Mouse (Mus musculus) heart, postnatal 0 days (tissue): ENCODE measurements around the gene BC004004. TPM values are rescaled to one million over a fixed set of nuclear protein-coding genes. Genes with fewer than 3 reads are reported as not detected.

Experiments
- ATAC-seq: fragments of 200-750 bp; cut with Nextera tagmentation; 2 replicates; pipeline ENCODE4 v1.8.0; 2017; ENCODE audit warnings: low read depth, moderate number of reproducible peaks, moderate library complexity; ENCODE audit not compliant: insufficient read depth
- DNase-seq: peaks from one replicate; pipeline ENCODE4 v3.0.0-alpha.2; 2016; ENCODE audit warnings: low spot score
- H3K27ac ChIP-seq: fragments of 300-500 bp; sonication (generic); 2 replicates; pipeline ENCODE4 v1.5.1; 2014; ENCODE audit warnings: low read depth, mild to moderate bottlenecking
- H3K27me3 ChIP-seq: fragments of 300-500 bp; sonication (generic); 2 replicates; pipeline ENCODE4 v1.6.1; 2014; ENCODE audit warnings: low read length, mixed read lengths; ENCODE audit not compliant: control insufficient read depth, insufficient read depth
- H3K36me3 ChIP-seq: fragments of 300-500 bp; sonication (generic); replicated peaks from 2 replicates; pipeline ENCODE4 v1.6.1; 2014; ENCODE audit warnings: low read length, mixed read lengths; ENCODE audit not compliant: control insufficient read depth, insufficient read depth
- H3K4me1 ChIP-seq: fragments of 300-500 bp; sonication (generic); 2 replicates; pipeline ENCODE4 v1.6.1; 2014; ENCODE audit warnings: antibody characterized with exemption; ENCODE audit not compliant: control insufficient read depth, insufficient read depth
- H3K4me2 ChIP-seq: fragments of 300-500 bp; sonication (generic); 2 replicates; pipeline ENCODE4 v1.6.1; 2014; ENCODE audit warnings: low read depth, mild to moderate bottlenecking, low read length, moderate library complexity
- H3K4me3 ChIP-seq: fragments of 300-500 bp; sonication (generic); 2 replicates; pipeline ENCODE4 v1.5.1; 2014; ENCODE audit warnings: low read depth, low read length
- H3K9ac ChIP-seq: fragments of 300-500 bp; sonication (generic); replicated peaks from 2 replicates; pipeline ENCODE4 v1.6.1; 2014; ENCODE audit warnings: low read depth, low read length, mixed read lengths
- H3K9me3 ChIP-seq: fragments of 300-500 bp; sonication (generic); replicated peaks from 2 replicates; pipeline ENCODE4 v1.6.1; 2016; ENCODE audit warnings: low read length; ENCODE audit not compliant: control insufficient read depth
- CTCF ChIP-seq: IDR thresholded peaks from 2 replicates; pipeline ENCODE4 v1.5.1; 2016; ENCODE audit warnings: antibody characterized with exemption, control low read depth, low read depth
- EP300 ChIP-seq: IDR thresholded peaks from 2 replicates; pipeline ENCODE4 v1.6.1; 2016; ENCODE audit warnings: antibody characterized with exemption, low read depth
- WGBS: fragments of 180-500 bp; shearing (Covaris S2); extraction: QIAGEN DNeasy Blood & Tissue Kit; methylation state at CpG from one replicate; pipeline ENCODE4 v1.1.7; 2014; 5-methylcytosine and 5-hydroxymethylcytosine counted together
- polyA plus RNA-seq: library from polyadenylated mRNA; unstranded; fragments of >200 nt; fragmentation: Nextera tagmentation; extraction: Ambion mirVana; gene quantifications from 2 replicates; pipeline ENCODE4 v1.2.1, GENCODE M21; 2015
- total RNA-seq: library from RNA; depleted of rRNA; stranded (reverse); fragments of >200 nt; gene quantifications from 2 replicates; pipeline ENCODE4 v1.2.3, GENCODE M21; 2014; ENCODE audit warnings: low replicate concordance; rRNA removed

Gene BC004004
- total and polyA plus RNA-seq, 2 experiments from 2014 or later, result 140 to 234 TPM

DNA sequence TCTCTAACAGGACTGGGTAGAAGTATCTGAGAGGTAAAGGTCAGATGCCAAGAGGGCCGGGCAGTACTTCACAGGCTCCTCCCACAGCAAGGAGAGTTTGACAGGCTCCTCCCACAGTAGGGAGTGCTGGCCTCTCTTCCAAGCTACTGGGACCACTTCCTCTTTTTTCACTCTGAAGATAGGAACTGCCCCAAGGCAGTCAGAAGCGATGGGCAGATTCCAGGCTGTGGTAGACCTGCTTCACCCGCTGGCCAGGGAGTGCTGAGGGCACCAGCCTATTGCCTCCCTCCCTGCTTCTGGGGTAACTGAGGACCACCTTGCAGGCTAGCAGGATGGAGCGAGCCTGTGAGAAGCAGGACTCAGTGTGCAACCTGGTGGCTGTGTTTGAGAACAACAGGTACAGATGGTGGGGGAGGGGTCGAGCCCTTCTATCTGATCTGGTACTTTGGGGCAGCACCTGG is 92.2 kb downstream of the BC004004 start, which contains the start of gene Fgd2:
Gene Fgd2 (plus strand): TSS at position 154 of the 461 bp plus-strand sequence.
- 0 out of 2 replicates have a peak within 1 kb of the TSS, but pooled peaks have one; percentile 2 for H3K4me2 ChIP-seq

DNA sequence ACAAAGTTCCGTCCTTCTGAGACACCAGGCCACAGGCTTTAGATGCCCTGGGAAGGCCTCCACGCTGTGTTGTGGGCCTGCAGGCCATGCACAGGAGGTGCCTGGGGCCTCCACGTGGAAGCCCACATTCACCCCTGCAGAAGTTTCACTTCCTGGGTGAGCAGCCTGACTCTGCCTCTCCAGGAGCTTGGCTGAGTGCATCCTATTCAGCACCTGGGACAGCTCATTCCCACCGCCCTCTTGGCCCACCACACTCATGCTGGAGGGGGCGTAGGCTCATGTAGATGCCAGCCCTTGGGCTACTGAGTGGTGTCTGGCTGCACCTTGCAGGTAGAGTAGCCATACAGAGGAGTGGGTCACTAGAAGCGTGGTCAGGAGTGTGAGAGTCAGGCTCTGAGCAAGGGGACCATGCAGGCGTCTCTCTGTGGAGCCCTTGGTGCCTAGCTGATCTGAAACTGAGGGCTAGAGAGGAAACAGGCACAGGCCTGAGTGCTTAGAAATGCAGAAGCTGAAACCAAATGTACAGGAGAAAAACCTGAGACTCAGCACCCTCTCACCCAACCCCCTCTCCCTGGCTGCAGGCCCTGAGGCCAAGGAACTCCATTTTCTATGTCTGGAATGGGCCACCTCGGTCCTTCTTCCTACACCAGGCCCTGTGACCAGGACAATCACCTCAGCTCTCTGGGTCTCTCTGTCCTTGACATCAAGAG is 93.5 kb downstream of the BC004004 start:
- Histone ChIP-seq H3K4me2 (no peak overlapping the region), H3K4me1 (peaks cover 2% of the 10 kb centered on the region; the same call in 1 of the 2 replicates), H3K9ac (no peak overlapping the region), H3K36me3 (no peaks in the 10 kb centered on the region), H3K4me3 (no peak overlapping the region), H3K27me3 (no peaks in the 10 kb centered on the region), H3K9me3 (no peaks in the 10 kb centered on the region), H3K27ac (no peak overlapping the region)
- WGBS, result 46% methylated on average over 8 of the region's 8 CpGs
- ATAC-seq (no peak), DNase-seq (no peak)
- TF ChIP-seq EP300, result no peak

More for the DNA sequence above, 92.2 kb downstream of the BC004004 start, which contains the start of gene Fgd2:
- Histone ChIP-seq H3K27ac (no peak within 1 kb of the TSS), H3K4me3 (no peak within 1 kb of the TSS), H3K9me3 (no peaks in the 10 kb centered on the region), H3K36me3 (no peaks in the 10 kb centered on the region), H3K27me3 (no peaks in the 10 kb centered on the region), H3K4me1 (peaks cover 12% of the 10 kb centered on the region), H3K9ac (no peak within 1 kb of the TSS)
- no peak for TF ChIP-seq EP300
- no peak; the same call in 1 of the 2 replicates for TF ChIP-seq CTCF
- WGBS, result 20% methylated on average over 5 of the region's 5 CpGs
- no peak for ATAC-seq
- no peak for DNase-seq

DNA sequence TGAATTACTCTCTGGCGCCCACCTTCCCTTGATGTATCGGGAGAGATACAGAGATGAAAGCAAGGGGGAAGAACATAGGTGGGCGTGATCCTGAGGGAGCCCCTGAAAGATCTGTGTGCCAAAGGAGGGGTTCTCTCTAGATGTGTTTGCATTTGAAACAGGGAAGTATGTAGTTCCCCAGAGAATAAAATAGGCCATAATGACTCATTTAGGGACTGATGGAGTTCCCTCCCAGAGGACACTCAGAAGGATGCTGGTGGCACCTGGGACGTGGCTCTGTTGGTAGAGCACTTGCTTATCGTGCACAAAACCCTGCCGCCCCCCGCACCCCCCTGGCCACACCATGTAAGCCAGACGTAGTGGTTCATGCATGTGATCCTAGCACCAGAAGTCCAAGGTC is 94.5 kb downstream of the BC004004 start:
- Histone ChIP-seq H3K9ac (no peak overlapping the region), H3K9me3 (no peaks in the 10 kb centered on the region), H3K4me2 (no peak overlapping the region), H3K4me1 (no peaks in the 10 kb centered on the region), H3K27me3 (no peaks in the 10 kb centered on the region), H3K36me3 (no peaks in the 10 kb centered on the region), H3K4me3 (no peak overlapping the region), H3K27ac (no peak overlapping the region)
- no peak for ATAC-seq
- no peak for DNase-seq
- WGBS, result 83% methylated on average over 8 of the region's 8 CpGs
- no peak for TF ChIP-seq CTCF
- no peak for TF ChIP-seq EP300

Other genes starting within 250 kb of the BC004004 start
- 110 and 151 TPM in 2 replicates for gene Srsf3, start 236.2 kb upstream of the BC004004 start, total RNA-seq
- 202 and 238 TPM in 2 replicates for gene Srsf3, start 236.2 kb upstream of the BC004004 start, polyA plus RNA-seq
- gene Cdkn1a, start 177.8 kb upstream of the BC004004 start, total RNA-seq, result 16.7 and 42.8 TPM in 2 replicates
- gene Cdkn1a, start 177.8 kb upstream of the BC004004 start, polyA plus RNA-seq, result 48.2 and 48.9 TPM in 2 replicates
- gene Rab44, start 154.6 kb upstream of the BC004004 start, total RNA-seq, result 2.0 TPM in 1 of 2 replicates, not detected in the other
- gene Rab44, start 154.6 kb upstream of the BC004004 start, polyA plus RNA-seq, result 0.18 and 0.23 TPM in 2 replicates
- gene Cpne5, start 30.6 kb upstream of the BC004004 start, total RNA-seq, result 3.6 and 9.7 TPM in 2 replicates
- gene Cpne5, start 30.6 kb upstream of the BC004004 start, polyA plus RNA-seq, result 8.4 and 9.9 TPM in 2 replicates
- 46.3 and 64.4 TPM in 2 replicates for gene Ppil1, start 4.6 kb upstream of the BC004004 start, total RNA-seq
- gene Ppil1, start 4.6 kb upstream of the BC004004 start, polyA plus RNA-seq, result 75.5 and 78.5 TPM in 2 replicates
- gene Pi16, start 48.9 kb downstream of the BC004004 start, total RNA-seq, result 3.6 and 12.4 TPM in 2 replicates
- gene Pi16, start 48.9 kb downstream of the BC004004 start, polyA plus RNA-seq, result 4.5 and 4.8 TPM in 2 replicates
- gene Mtch1, start 79.1 kb downstream of the BC004004 start, total RNA-seq, result 357 and 380 TPM in 2 replicates
- gene Mtch1, start 79.1 kb downstream of the BC004004 start, polyA plus RNA-seq, result 208 and 209 TPM in 2 replicates
- 1.4 and 6.3 TPM in 2 replicates for gene Fgd2, start 92.1 kb downstream of the BC004004 start, total RNA-seq
- 1.6 and 2.3 TPM in 2 replicates for gene Fgd2, start 92.1 kb downstream of the BC004004 start, polyA plus RNA-seq
- gene Pim1, start 222.0 kb downstream of the BC004004 start, total RNA-seq, result 58.4 and 81.0 TPM in 2 replicates
- 28.6 and 29.2 TPM in 2 replicates for gene Pim1, start 222.0 kb downstream of the BC004004 start, polyA plus RNA-seq